9 mouse cellular contexts compared by ENCODE assay signal in genomic region chr8:82028896-82029295, GRCm38 (mm10).
A peak's percentile ranks its signal among the peaks of the same experiment; 100 is the strongest.
DNase-seq lines count a peak whose midpoint lies in the region; ATAC-seq lines count a peak whose summit lies in the region.
"Had no signal": no experiment of that assay in that cellular context is flagged by ENCODE, and none has a peak within 500 bp of the region (broad histone marks: within the 10 kb centered on the region; RNA-seq: fewer than 3 reads in every experiment).

No protein-coding gene starts in this region.

- H3K9me3 ChIP-seq in forebrain, embryonic 11.5 days (ENCODE audit: control insufficient read depth, low read length), result no peaks in the 10 kb centered on the region
- no peaks in the 10 kb centered on the region for H3K9me3 ChIP-seq in forebrain, embryonic 12.5 days
- no peaks in the 10 kb centered on the region for H3K9me3 ChIP-seq in forebrain, embryonic 16.5 days (ENCODE audit: control insufficient read depth, low read length)
- H3K9me3 ChIP-seq: limb, embryonic 13.5 days had no signal

- no peaks in the 10 kb centered on the region for H3K4me1 ChIP-seq in forebrain, embryonic 11.5 days (replicated peaks; ENCODE audit: control insufficient read depth, insufficient read depth, low read length)
- peaks cover 4% of the 10 kb centered on the region; the same call in 1 of the 2 replicates for H3K4me1 ChIP-seq in forebrain, embryonic 12.5 days
- peaks cover 9% of the 10 kb centered on the region; the same call in 1 of the 2 replicates for H3K4me1 ChIP-seq in forebrain, embryonic 16.5 days (replicated peaks; ENCODE audit: control insufficient read depth, insufficient read depth, low read length)

- H3K36me3 ChIP-seq in forebrain, embryonic 11.5 days (ENCODE audit: control insufficient read depth, insufficient read depth, low read length), result no peaks in the 10 kb centered on the region
- H3K36me3 ChIP-seq in forebrain, embryonic 12.5 days (replicated peaks), result no peaks in the 10 kb centered on the region
- H3K36me3 ChIP-seq in forebrain, embryonic 16.5 days (ENCODE audit: control insufficient read depth, insufficient read depth), result no peaks in the 10 kb centered on the region
- H3K36me3 ChIP-seq: limb, embryonic 13.5 days had no signal

- H3K9ac ChIP-seq in forebrain, embryonic 11.5 days (ENCODE audit: low read length), result no peak overlapping the region
- H3K9ac ChIP-seq in forebrain, embryonic 12.5 days, result no peak overlapping the region
- no peak overlapping the region for H3K9ac ChIP-seq in forebrain, embryonic 16.5 days (replicated peaks; ENCODE audit: low read depth, low read length)
- H3K9ac ChIP-seq: limb, embryonic 13.5 days had no signal

- H3K4me2 ChIP-seq in forebrain, embryonic 11.5 days (ENCODE audit: low read depth, low read length, severe bottlenecking), result no peak overlapping the region
- no peak overlapping the region for H3K4me2 ChIP-seq in forebrain, embryonic 12.5 days
- no peak overlapping the region for H3K4me2 ChIP-seq in forebrain, embryonic 16.5 days (ENCODE audit: low read length)
- H3K4me2 ChIP-seq: limb, embryonic 13.5 days had no signal

- no peak overlapping the region for H3K4me3 ChIP-seq in forebrain, embryonic 11.5 days (ENCODE audit: low read depth, low read length)
- H3K4me3 ChIP-seq in forebrain, embryonic 12.5 days (replicated peaks), result no peak overlapping the region
- H3K4me3 ChIP-seq in forebrain, embryonic 16.5 days (replicated peaks; ENCODE audit: low read length), result no peak overlapping the region
- H3K4me3 ChIP-seq: limb, embryonic 13.5 days had no signal

- 0 out of 2 replicates have a peak, but pooled peaks have one; percentile 41 for ATAC-seq in forebrain, embryonic 11.5 days (replicated peaks; ENCODE audit: low FRiP score)
- no peak for ATAC-seq in forebrain, embryonic 12.5 days (ENCODE audit: low FRiP score)
- peak; percentile 80 for ATAC-seq in forebrain, embryonic 16.5 days

- intact Hi-C loops in left cerebral cortex, postnatal 14 days (cut with DNase I), result loop anchor here (2.0 to 10.0 kb wide), 3 partner anchors 550 to 967 kb away; partner anchors contain the start of gene Inpp4b

- no peak overlapping the region for H3K27ac ChIP-seq in forebrain, embryonic 11.5 days (ENCODE audit: low read depth, low read length)
- no peak overlapping the region for H3K27ac ChIP-seq in forebrain, embryonic 12.5 days
- H3K27ac ChIP-seq in forebrain, embryonic 16.5 days (ENCODE audit: low read length), result no peak overlapping the region
- H3K27ac ChIP-seq: limb, embryonic 13.5 days had no signal

- no peak for DNase-seq in forebrain, embryonic 11.5 days (ENCODE audit: low spot score)
- DNase-seq in urinary bladder, postnatal 14 days (ENCODE audit: low spot score), result peak; percentile 16
- DNase-seq in urinary bladder, adult 18-20 months (ENCODE audit: low spot score in 2 of 2), result no peak
- DNase-seq in left cerebral cortex, postnatal 14 days (ENCODE audit: low spot score in 2 of 2), result peak; percentile 50 to 58
- peak; percentile 7 for DNase-seq in right cerebral cortex, postnatal 25 days
- DNase-seq in gastrocnemius, adult 18-20 months (ENCODE audit: low spot score), result no peak

- 33% methylated on average over 1 of the region's 1 CpGs for WGBS in forebrain, embryonic 11.5 days
- WGBS in forebrain, embryonic 12.5 days, result 23% methylated on average over 1 of the region's 1 CpGs
- WGBS in forebrain, embryonic 16.5 days, result 7% methylated on average over 1 of the region's 1 CpGs

- no peaks in the 10 kb centered on the region for H3K27me3 ChIP-seq in forebrain, embryonic 11.5 days (ENCODE audit: control insufficient read depth, insufficient read depth, low read length)
- no peaks in the 10 kb centered on the region for H3K27me3 ChIP-seq in forebrain, embryonic 12.5 days
- H3K27me3 ChIP-seq in forebrain, embryonic 16.5 days (replicated peaks; ENCODE audit: control insufficient read depth, insufficient read depth, low read length), result no peaks in the 10 kb centered on the region
- H3K27me3 ChIP-seq: limb, embryonic 13.5 days had no signal

Comparison
In these comparisons a context has a peak if more than half of its experiments do, and no peak if none do; other contexts are left out.
1. DNase-seq: peak in urinary bladder, postnatal 14 days (single experiment), left cerebral cortex, postnatal 14 days (2 of 2) and right cerebral cortex, postnatal 25 days (single experiment); none in forebrain, embryonic 11.5 days (single experiment), urinary bladder, adult 18-20 months (0 of 2) and gastrocnemius, adult 18-20 months (single experiment).